Mouse (Mus musculus) stomach, postnatal 0 days (tissue): Measurements from ENCODE around the gene Erc2. TPM values are rescaled to one million over a fixed set of nuclear protein-coding genes. Genes with fewer than 3 reads are reported as not detected.

ENCODE experiments used
- ATAC-seq: fragments of 200-750 bp; cut with Nextera tagmentation; 2 replicates; pipeline ENCODE4 v1.8.0; 2017; ENCODE audit not compliant: low FRiP score, low TSS enrichment
- DNase-seq: peaks from one replicate; pipeline ENCODE4 v3.0.0-alpha.2; 2016; ENCODE audit warnings: low spot score
- H3K27ac ChIP-seq: fragments of 300-500 bp; sonication (generic); replicated peaks from 2 replicates; pipeline ENCODE4 v1.5.1; 2014; ENCODE audit warnings: mild to moderate bottlenecking, control low read depth
- H3K27me3 ChIP-seq: fragments of 300-500 bp; sonication (generic); 2 replicates; pipeline ENCODE4 v1.6.1; 2014; ENCODE audit warnings: low read length; ENCODE audit not compliant: control insufficient read depth, insufficient read depth
- H3K36me3 ChIP-seq: fragments of 300-500 bp; sonication (generic); 2 replicates; pipeline ENCODE4 v1.6.1; 2014; ENCODE audit warnings: low read length, mixed read lengths; ENCODE audit not compliant: control insufficient read depth, insufficient read depth
- H3K4me1 ChIP-seq: fragments of 300-500 bp; sonication (generic); replicated peaks from 2 replicates; pipeline ENCODE4 v1.6.1; 2014; ENCODE audit warnings: antibody characterized with exemption; ENCODE audit not compliant: control insufficient read depth, insufficient read depth
- H3K4me2 ChIP-seq: fragments of 300-500 bp; sonication (generic); replicated peaks from 2 replicates; pipeline ENCODE4 v1.6.1; 2014; ENCODE audit warnings: low read depth, mild to moderate bottlenecking, control low read depth, moderate library complexity
- H3K4me3 ChIP-seq: fragments of 300-500 bp; sonication (generic); 2 replicates; pipeline ENCODE4 v1.5.1; 2014; ENCODE audit warnings: low read depth, low read length, control low read depth
- H3K9ac ChIP-seq: fragments of 300-500 bp; sonication (generic); 2 replicates; pipeline ENCODE4 v1.6.1; 2014; ENCODE audit warnings: mild to moderate bottlenecking, low read length, control low read depth, mixed read lengths
- H3K9me3 ChIP-seq: fragments of 300-500 bp; sonication (generic); 2 replicates; pipeline ENCODE4 v1.6.1; 2016; ENCODE audit warnings: low read length; ENCODE audit not compliant: control insufficient read depth
- CTCF ChIP-seq: IDR thresholded peaks from 2 replicates; pipeline ENCODE4 v1.5.1; 2016; ENCODE audit warnings: antibody characterized with exemption, low read depth, mild to moderate bottlenecking, moderate library complexity
- EP300 ChIP-seq: optimal IDR thresholded peaks from 2 replicates; pipeline ENCODE3; 2016; ENCODE audit warnings: antibody characterized with exemption
- WGBS: fragments of 180-500 bp; shearing (Covaris S2); extraction: QIAGEN DNeasy Blood & Tissue Kit; methylation state at CpG from one replicate; pipeline ENCODE4 v1.1.7; 2014; 5-methylcytosine and 5-hydroxymethylcytosine counted together
- polyA plus RNA-seq: library from polyadenylated mRNA; unstranded; fragments of >200 nt; fragmentation: Nextera tagmentation; extraction: Ambion mirVana; gene quantifications from 2 replicates; pipeline ENCODE4 v1.2.1, GENCODE M21; 2015

The Erc2 gene
- polyA plus RNA-seq, 1 experiment from 2014 or later, result 3.0 TPM

- WGBS, result 75% methylated on average over 6 of the region's 6 CpGs
- no peak overlapping the region for H3K9ac ChIP-seq
- H3K27me3 ChIP-seq, result no peaks in the 10 kb centered on the region
- no peaks in the 10 kb centered on the region for H3K36me3 ChIP-seq
- no peak overlapping the region for H3K27ac ChIP-seq
- H3K9me3 ChIP-seq, result no peaks in the 10 kb centered on the region
- no peak for DNase-seq
- H3K4me3 ChIP-seq, result no peak overlapping the region
- no peak for ATAC-seq
- no peak overlapping the region for H3K4me2 ChIP-seq
- TF ChIP-seq CTCF (no peak), EP300 (no peak)
- no peaks in the 10 kb centered on the region for H3K4me1 ChIP-seq
Measured at GRCm38 (mm10) chr14:27815739-27816138, 193.5 kb downstream of the Erc2 start.

GRCm38 (mm10) chr14:27818986-27819385, 196.8 kb downstream of the Erc2 start:
- Histone ChIP-seq H3K27ac (no peak overlapping the region), H3K27me3 (no peaks in the 10 kb centered on the region), H3K9ac (no peak overlapping the region), H3K4me3 (no peak overlapping the region), H3K36me3 (no peaks in the 10 kb centered on the region), H3K4me1 (no peaks in the 10 kb centered on the region), H3K9me3 (no peaks in the 10 kb centered on the region), H3K4me2 (no peak overlapping the region)
- TF ChIP-seq CTCF, result no peak
- no peak for TF ChIP-seq EP300
- WGBS, result 91% methylated on average over 5 of the region's 5 CpGs
- no peak for DNase-seq
- no peak for ATAC-seq

GRCm38 (mm10) chr14:27821801-27822200, 199.6 kb downstream of the Erc2 start:
- no peak overlapping the region for H3K4me3 ChIP-seq
- ATAC-seq, result no peak
- H3K9ac ChIP-seq, result no peak overlapping the region
- H3K4me1 ChIP-seq, result no peaks in the 10 kb centered on the region
- no peaks in the 10 kb centered on the region for H3K9me3 ChIP-seq
- no peaks in the 10 kb centered on the region for H3K27me3 ChIP-seq
- DNase-seq, result peak; percentile 36
- peak; percentile 41 for TF ChIP-seq CTCF
- no peak for TF ChIP-seq EP300
- H3K4me2 ChIP-seq, result no peak overlapping the region
- no peaks in the 10 kb centered on the region for H3K36me3 ChIP-seq
- H3K27ac ChIP-seq, result no peak overlapping the region

- H3K4me3 ChIP-seq, result no peak overlapping the region
- ATAC-seq (0 out of 2 replicates have a peak, but pooled peaks have one; percentile 33), DNase-seq (no peak)
- no peak for TF ChIP-seq CTCF
- TF ChIP-seq EP300, result no peak
- H3K9ac ChIP-seq, result no peak overlapping the region
- no peaks in the 10 kb centered on the region for H3K9me3 ChIP-seq
- H3K27ac ChIP-seq, result no peak overlapping the region
- no peaks in the 10 kb centered on the region for H3K36me3 ChIP-seq
- no peak overlapping the region for H3K4me2 ChIP-seq
- H3K4me1 ChIP-seq, result no peaks in the 10 kb centered on the region
- 93% methylated on average over 6 of the region's 6 CpGs for WGBS
- no peaks in the 10 kb centered on the region for H3K27me3 ChIP-seq
Measured at GRCm38 (mm10) chr14:27822566-27822965, 200.3 kb downstream of the Erc2 start.

- H3K27ac ChIP-seq, result no peak overlapping the region
- H3K9ac ChIP-seq, result no peak overlapping the region
- TF ChIP-seq CTCF, result no peak
- no peak for TF ChIP-seq EP300
- WGBS, result 5% methylated on average over 3 of the region's 3 CpGs
- no peaks in the 10 kb centered on the region for H3K27me3 ChIP-seq
- no peak overlapping the region for H3K4me2 ChIP-seq
- H3K36me3 ChIP-seq, result no peaks in the 10 kb centered on the region
- no peaks in the 10 kb centered on the region for H3K9me3 ChIP-seq
- no peak overlapping the region for H3K4me3 ChIP-seq
- DNase-seq, result peak; percentile 76
- peak; percentile 94 for ATAC-seq
- no peaks in the 10 kb centered on the region for H3K4me1 ChIP-seq
Measured at GRCm38 (mm10) chr14:27823048-27823447, 200.8 kb downstream of the Erc2 start.

DNA sequence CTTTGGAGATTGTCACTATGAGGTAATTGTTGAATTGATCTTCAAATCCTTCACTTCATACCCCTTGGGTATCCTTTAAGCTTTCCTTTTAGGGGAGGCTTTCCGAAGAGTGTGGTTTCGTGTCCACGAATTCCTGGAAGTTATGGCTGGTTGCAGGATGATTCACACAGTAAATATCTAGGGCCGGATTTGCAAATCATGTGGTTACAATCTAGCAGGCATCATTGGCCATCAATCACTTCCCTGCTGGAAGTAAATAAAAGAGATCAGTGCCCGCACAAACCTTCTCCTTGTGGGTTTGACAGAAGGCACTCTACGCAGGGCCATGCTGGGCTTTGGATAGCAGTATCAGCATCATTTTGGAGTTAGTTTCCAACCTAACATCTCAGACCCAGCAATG, 201.7 kb downstream of the Erc2 start:
- WGBS, result 32% methylated on average over 6 of the region's 6 CpGs
- DNase-seq (no peak), ATAC-seq (0 out of 2 replicates have a peak, but pooled peaks have one; percentile 31)
- H3K4me3 ChIP-seq, result no peak overlapping the region
- no peak overlapping the region for H3K9ac ChIP-seq
- no peak overlapping the region for H3K27ac ChIP-seq
- TF ChIP-seq EP300, result no peak
- no peak for TF ChIP-seq CTCF
- H3K4me1 ChIP-seq, result no peaks in the 10 kb centered on the region
- no peaks in the 10 kb centered on the region for H3K9me3 ChIP-seq
- no peaks in the 10 kb centered on the region for H3K36me3 ChIP-seq
- H3K4me2 ChIP-seq, result no peak overlapping the region
- H3K27me3 ChIP-seq, result no peaks in the 10 kb centered on the region
